Mouse (Mus musculus) kidney, adult 2 months (tissue): ENCODE measurements around the gene Cpne6.

ENCODE experiments used
- CTCF ChIP-seq: fragments of 200-500 bp; conservative IDR thresholded peaks from 2 replicates; pipeline ENCODE4 v1.5.1; 2011; ENCODE audit warnings: low read depth, mild to moderate bottlenecking, control low read depth, low read length, moderate library complexity, mixed read lengths; ENCODE audit not compliant: insufficient read depth, insufficient read length
- POLR2A ChIP-seq: fragments of 200-500 bp; IDR thresholded peaks from one replicate; pipeline ENCODE4 v1.6.1; 2011; ENCODE audit warnings: low read depth, low read length, control low read depth

- TF ChIP-seq POLR2A = no peak
- no peak for TF ChIP-seq CTCF
Observed at GRCm38 (mm10) chr14:55469041-55469440, 41.2 kb upstream of the Cpne6 start.
